Mouse (Mus musculus) layer of hippocampus, adult 2 months (tissue): ENCODE measurements around the gene Spag17. TPM values are rescaled to one million over a fixed set of nuclear protein-coding genes. Genes with fewer than 3 reads are reported as not detected.
A peak's percentile ranks its signal among the peaks of the same experiment; 100 is the strongest.

Experiments
- DNase-seq, 2 experiments: peaks; one replicate each; pipeline ENCODE4 v3.0.0; 2022; ENCODE audit warnings: low spot score in 2 of 2
- H3K27ac ChIP-seq: fragments of 200-600 bp; 2 replicates; pipeline ENCODE4 v1.8.1; 2022
- H3K4me3 ChIP-seq: fragments of 200-600 bp; 2 replicates; pipeline ENCODE4 v1.8.1; 2022; ENCODE audit warnings: mild to moderate bottlenecking
- CTCF ChIP-seq: fragments of 200-600 bp; conservative IDR thresholded peaks from 2 replicates; pipeline ENCODE4 v1.8.1; 2022; ENCODE audit warnings: antibody characterized with exemption, mild to moderate bottlenecking, moderate library complexity
- total RNA-seq, 2 experiments: library from RNA; stranded (reverse); gene quantifications; 2 replicates each; pipeline ENCODE4 v1.2.3; 2021

Gene Spag17
- total RNA-seq, 2 experiments from 2014 or later, result 0.36 to 0.59 TPM

DNA sequence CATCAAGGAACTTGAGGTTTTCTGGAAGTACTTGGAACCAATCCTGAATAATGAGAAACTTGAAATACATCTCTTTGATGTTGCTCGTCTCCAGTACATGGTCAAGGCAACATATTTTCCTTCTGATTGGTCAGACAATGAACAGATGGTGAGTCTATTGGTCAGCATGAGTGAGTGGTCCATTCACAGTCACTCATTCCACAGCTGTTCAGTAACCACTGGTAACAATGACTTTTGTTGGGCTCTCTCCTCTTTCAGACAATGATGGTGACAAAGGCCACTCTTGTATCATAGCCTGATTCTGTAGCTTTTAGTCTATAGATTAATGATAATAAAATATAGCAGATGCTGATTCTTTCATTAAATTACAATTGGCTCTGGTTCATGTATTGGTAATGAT is 119.5 kb downstream of the Spag17 start:
- TF ChIP-seq CTCF, result no peak
- Histone ChIP-seq H3K4me3 (no peak overlapping the region), H3K27ac (no peak overlapping the region)
- DNase-seq, result no peak

DNA sequence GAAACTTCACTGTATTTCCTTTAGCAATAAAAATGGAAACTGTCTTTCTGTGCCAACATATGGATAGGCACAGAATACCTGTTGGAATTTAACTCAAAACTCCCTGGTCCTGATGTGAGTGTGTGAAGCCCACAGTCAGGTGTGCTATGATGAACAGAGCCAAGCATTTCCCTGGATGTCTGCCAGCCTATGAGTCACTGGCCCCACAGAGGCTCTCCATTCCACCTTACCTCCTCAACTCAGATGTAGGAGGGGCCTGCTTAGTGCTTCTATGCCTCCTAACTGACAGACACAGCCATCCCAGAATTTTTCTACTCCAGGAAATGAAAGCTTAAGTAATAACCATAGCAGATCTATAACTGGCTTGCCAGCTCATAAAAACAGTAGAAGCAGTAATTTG is 124.6 kb downstream of the Spag17 start:
- DNase-seq, result no peak
- TF ChIP-seq CTCF, result no peak
- Histone ChIP-seq H3K4me3 (no peak overlapping the region), H3K27ac (no peak overlapping the region)

DNA sequence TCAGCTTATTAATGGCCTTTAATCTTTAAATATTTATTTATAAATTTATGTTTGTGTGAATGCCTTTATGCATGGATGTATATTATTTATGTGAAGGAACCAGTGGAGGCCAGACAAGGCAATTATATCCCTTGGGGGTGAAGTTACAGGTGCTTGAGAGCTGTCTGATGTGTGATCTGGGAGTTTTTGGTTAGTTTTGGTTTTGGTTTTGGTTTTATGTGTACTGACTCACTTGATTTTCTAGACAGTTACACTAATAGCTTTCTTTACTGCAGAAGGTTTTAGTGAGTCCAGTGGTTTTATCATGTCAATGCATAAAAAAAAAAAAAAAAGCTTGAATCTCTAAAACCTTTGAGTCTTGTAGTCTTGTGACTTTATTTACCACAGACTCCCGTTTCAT is 128.9 kb downstream of the Spag17 start:
- no peak for DNase-seq
- no peak overlapping the region for H3K4me3 ChIP-seq
- H3K27ac ChIP-seq, result no peak overlapping the region
- TF ChIP-seq CTCF, result no peak

DNA sequence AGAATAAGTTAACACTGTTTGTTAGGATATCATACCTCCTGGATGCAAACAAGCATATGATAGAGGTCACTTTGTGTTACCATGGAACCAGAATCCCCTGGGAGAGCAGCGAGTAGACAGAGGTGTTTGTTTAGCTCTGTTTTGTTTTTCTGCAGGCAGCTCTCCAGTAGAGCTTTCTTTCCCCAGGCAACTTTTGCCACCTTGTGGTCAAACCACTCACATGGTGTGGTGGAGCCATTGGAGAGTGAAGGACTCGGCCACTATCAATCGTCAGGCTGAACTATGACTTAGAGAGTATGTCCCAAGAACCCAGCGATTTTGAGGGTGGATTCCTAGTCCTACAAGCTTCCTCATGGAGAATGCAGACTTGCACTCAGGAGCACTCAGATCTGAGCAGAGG is 146.1 kb downstream of the Spag17 start:
- Histone ChIP-seq H3K4me3 (no peak overlapping the region), H3K27ac (no peak overlapping the region)
- peak; percentile 35 for TF ChIP-seq CTCF
- DNase-seq, result no peak

DNA sequence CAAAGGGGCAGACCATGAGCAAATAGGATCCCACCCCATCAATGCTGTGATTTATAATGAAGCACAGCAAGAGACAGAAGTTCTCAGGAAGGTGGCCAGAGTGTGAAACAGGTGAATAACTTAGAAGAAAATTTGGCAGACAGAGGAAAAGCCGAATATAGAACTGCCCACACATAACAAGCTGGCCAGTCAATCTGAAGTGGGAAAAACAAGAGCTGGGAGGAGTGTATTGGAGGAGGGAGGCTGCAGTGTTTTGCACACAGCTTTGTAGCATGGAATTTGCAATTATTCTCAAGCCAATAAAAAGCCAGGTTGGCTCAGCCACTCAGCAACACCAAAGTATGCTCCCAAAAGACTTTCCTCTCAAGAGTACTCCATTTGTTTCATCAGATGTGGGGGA is 147.8 kb downstream of the Spag17 start:
- peak in 1 of 2 experiments; percentile 21 for DNase-seq
- H3K27ac ChIP-seq, result no peak overlapping the region
- H3K4me3 ChIP-seq, result no peak overlapping the region
- TF ChIP-seq CTCF, result no peak

DNA sequence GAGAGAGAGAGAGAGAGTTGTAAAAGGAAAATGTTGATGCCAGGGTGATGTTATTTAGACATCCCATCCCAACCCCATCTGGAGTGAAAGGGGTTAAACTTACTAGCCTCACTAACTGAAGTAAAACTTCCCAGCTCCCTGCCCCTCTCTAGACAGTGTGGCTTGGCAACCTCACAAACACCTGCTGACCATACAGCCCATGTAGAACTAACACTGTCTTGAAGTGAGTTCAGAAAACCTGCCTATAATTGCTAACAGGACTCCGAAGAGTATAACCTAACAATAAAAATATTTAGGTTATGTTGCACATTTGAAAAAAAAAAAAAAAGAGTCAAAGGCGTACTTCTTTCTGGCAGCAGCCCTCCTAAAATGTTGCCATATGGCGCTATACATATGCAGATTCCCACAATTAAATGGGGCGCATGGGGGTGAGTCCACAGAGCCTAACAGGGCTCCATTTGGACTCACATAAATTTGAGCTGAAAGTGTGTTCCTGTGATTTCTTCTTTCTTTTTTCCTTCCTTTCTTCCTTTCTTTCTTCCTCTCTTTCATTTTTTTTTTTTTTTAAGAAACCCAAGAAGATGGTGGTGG is 149.3 kb downstream of the Spag17 start:
- H3K27ac ChIP-seq, result no peak overlapping the region
- no peak overlapping the region for H3K4me3 ChIP-seq
- no peak for DNase-seq
- no peak for TF ChIP-seq CTCF

DNA sequence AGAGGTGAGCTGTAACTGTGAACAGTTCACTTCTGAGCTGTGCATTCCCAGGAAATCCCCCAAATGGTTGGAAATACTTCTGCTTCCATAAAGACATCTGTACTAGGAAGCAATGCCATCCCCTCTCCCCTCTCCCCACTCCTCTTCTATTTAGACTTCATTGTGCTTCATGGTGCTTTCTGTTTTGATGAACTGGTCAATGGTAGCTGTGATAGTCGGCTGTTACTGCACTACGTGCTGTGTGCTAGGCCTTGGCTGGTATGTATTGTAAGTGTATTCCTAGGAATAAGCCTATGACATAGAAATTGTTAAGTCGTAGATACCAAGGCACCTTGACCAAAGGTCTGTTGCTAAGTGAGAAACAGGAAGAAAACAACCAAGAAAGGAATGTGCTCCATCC is 149.9 kb downstream of the Spag17 start:
- Histone ChIP-seq H3K4me3 (no peak overlapping the region), H3K27ac (no peak overlapping the region)
- no peak for DNase-seq
- no peak for TF ChIP-seq CTCF

DNA sequence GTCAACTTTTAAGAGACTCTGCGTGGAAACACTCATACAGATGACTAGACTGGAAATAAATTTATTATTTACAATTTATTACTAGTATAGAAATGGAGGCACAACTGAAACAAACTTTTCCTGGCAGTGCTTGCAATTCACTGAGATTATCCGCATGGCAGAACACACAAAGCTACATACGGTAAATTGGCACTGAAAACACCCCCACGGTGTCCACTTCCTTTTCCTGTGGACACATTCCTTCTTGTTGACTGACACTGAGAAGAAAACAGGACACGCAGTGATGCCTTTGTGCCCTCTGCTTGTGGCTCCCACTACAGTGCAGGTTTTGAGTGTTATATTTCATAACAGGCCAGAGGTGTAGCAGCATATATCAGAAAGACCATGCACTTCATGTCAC is 151.6 kb downstream of the Spag17 start:
- TF ChIP-seq CTCF, result no peak
- no peak overlapping the region for H3K4me3 ChIP-seq

DNA sequence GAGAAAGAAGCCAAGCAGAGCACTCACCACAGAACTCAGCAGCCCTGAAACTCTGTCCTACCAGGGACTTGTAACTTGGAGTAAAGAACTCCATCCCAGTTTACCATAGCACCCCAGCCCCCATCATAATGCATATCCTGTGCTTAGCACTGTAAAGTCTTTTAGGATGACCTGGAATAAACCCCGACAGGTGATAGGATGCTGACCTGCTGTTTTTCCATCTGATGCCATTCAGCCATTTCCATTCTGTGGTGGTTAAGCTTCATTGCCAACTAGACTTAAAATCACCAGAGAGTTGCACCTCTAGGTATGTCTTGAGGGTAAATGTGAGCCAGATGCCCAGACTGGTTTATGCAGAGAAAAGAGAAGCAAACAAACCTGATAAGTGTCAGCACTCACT is 189.2 kb downstream of the Spag17 start:
- H3K27ac ChIP-seq, result no peak overlapping the region
- TF ChIP-seq CTCF, result no peak
- no peak for DNase-seq
- no peak overlapping the region for H3K4me3 ChIP-seq

More for the DNA sequence above, 151.6 kb downstream of the Spag17 start:
- DNase-seq, result no peak
- no peak overlapping the region for H3K27ac ChIP-seq

DNA sequence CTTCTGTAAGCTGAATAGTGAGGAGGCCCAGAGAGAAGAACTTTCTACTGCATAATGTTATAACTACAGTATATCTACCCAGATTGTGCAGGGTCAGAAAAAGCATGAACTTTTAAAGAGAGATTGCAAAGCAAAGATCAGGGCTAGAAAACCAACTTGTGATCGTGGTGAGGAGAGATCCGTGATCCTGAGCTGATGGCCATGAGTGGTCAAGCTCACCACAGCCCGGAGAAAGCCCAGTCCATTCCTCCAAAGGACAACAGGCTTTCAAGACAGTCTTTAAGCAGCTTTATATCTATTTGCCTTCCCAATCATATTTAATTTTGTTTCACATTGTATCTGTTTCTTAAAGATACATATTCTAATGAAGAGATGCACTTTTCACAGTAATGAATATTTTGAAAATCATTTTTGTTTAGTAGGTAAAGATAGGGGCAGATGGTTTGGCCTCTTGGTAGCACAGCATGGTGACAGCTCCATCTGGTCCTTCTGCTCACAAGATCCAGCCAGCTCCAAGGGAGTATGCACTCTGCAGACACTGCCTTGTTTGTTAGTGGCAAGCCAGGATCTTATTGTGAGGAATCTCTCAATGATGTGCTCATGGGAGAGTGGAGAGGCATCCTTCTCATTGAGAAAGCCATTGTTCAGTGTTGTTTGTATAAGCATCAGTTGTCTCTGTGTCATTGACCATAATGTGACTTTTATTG is 217.3 kb downstream of the Spag17 start:
- Histone ChIP-seq H3K27ac (peak overlapping the region; percentile 71; the same call in 1 of the 2 replicates), H3K4me3 (no peak overlapping the region)
- peak; percentile 7 to 27 for DNase-seq
- no peak for TF ChIP-seq CTCF

DNA sequence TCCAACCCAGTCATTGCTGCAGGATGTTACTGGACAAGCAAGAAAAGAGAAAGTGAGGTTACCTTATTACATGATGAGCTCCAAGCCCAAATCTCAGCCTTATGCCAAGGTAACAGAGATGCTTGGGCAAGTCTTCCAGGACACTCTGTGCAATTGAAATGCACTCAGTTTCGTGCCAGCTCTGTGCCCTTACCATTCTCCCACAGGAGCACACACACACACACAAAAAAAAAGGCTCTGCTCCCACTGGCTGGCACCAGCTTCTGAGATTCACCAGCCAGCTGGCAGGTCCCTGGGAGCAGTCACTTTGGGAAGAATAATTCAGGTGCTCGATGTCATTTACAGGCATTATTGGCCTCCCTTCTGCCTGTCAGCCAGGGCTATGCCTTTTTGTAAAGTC is 221.5 kb downstream of the Spag17 start:
- no peak for TF ChIP-seq CTCF
- Histone ChIP-seq H3K27ac (no peak overlapping the region), H3K4me3 (no peak overlapping the region)
- DNase-seq, result no peak

DNA sequence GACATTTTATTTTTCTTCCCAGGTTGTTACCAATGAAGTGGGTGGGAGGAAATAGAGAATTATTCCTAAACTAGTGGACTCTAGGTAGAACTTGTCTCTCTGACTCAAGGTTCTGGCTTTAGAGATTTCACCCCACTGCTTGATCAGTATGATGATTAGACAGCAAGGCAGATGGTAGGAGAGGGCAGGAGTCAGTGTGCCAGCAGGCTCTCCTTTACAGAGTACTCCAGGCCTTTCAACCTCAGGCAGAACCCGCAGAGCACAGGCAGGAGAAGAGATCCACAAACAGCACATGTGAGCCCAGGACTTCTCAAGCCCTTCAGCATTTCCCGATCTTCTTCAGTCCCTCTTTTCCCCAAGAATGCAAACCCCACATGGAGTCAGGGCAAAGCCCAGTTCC is 233.5 kb downstream of the Spag17 start:
- no peak for DNase-seq
- no peak overlapping the region for H3K4me3 ChIP-seq
- no peak for TF ChIP-seq CTCF
- H3K27ac ChIP-seq, result no peak overlapping the region

DNA sequence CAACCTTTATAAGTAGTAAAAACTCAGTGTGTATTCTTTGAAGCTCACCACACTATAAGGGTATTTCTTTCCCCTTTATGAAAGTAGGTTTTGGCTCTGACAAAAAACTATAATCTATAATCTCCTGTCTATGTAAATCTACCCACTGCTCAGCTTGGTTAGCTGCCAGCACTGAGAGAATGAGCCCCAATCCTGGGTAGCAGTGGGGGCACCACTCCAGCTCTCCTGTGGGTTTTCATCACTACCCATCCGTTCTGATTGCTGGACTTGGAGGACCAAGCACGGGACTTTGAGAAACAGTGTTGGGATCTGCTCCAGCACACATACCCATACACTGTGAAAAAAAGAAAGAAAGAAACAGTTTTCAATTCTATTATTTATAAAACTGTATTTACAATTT is 236.8 kb downstream of the Spag17 start:
- DNase-seq, result no peak
- no peak for TF ChIP-seq CTCF
- Histone ChIP-seq H3K27ac (no peak overlapping the region), H3K4me3 (no peak overlapping the region)

DNA sequence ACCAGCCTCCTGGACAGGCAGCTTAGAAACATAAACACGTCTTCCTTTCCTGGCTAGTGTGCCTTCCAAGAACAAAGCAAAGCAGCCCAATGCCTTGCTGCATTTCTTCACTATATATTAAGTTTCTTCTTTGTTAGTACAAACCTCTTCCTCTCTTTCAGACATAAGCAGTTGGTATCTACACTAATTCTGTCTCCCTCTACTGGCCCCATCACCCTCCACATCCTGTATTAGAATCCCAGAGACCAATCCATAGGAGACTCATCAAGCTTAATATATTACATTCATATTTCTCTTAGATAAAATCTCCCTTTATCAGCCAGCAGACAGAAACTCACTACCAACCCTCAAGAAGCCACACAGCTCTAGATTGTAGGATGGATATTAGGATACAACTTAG is 237.2 kb downstream of the Spag17 start:
- DNase-seq, result no peak
- Histone ChIP-seq H3K27ac (no peak overlapping the region), H3K4me3 (no peak overlapping the region)
- peak; percentile 50 for TF ChIP-seq CTCF
